Mouse (Mus musculus) heart, postnatal 0 days (tissue): ENCODE results near the gene Rasl11b.

Source experiments
- CTCF ChIP-seq: IDR thresholded peaks from 2 replicates; pipeline ENCODE4 v1.5.1; 2016; ENCODE audit warnings: antibody characterized with exemption, control low read depth, low read depth
- EP300 ChIP-seq: IDR thresholded peaks from 2 replicates; pipeline ENCODE4 v1.6.1; 2016; ENCODE audit warnings: antibody characterized with exemption, low read depth

DNA sequence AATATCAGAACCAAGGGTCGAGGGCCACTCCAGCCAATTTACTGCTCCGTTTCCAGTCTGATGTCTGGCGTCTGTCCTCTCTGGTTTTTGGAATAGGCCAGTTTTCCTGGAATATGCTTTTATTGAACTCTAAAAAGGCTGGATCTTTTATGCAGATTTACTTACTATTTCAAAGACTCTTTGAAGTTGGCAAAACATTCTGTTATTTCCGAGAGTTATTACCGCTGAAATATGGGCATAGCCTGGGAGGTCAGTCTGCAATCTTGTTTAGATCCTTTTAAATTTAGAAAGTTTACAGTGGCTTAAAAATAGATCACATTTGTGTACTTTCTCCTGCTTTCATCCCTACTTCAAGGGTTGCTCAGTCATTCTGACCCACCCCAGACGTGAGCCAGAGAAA is 29.4 kb downstream of the Rasl11b start:
- TF ChIP-seq CTCF (no peak), EP300 (no peak)
